ENCODE assay signal across 28 mouse cellular contexts in the genomic region with DNA sequence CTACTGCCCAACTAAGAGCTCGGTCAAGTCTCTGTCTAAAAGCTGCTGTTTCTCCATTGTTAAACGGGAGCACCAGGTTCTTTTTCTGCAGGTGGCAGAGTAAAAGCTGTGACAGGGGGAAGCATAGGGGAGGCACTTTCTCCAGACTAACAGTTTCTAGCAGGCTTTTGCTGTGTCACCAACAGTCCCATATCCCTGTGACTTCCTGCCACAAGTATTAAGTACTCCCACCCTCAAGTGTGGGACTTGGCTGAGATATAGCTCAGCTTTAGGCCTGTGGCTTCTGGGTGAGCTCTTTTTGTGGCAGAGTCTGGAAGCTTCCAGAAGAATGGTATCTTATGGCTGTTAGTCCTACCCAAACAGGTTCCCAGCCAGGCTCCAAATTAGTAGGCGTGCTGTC. TPM values are rescaled to one million over a fixed set of nuclear protein-coding genes. Genes with fewer than 3 reads are reported as not detected.
"Had no signal": no experiment of that assay in that cellular context is flagged by ENCODE, and none has a peak within 500 bp of the region (broad histone marks: within the 10 kb centered on the region; RNA-seq: fewer than 3 reads in every experiment).

No protein-coding gene starts in this region.

- H3K27ac ChIP-seq: macrophage; midbrain, embryonic 10.5 days; midbrain, embryonic 12.5 days; neural tube, embryonic 13.5 days; neural tube, embryonic 15.5 days had no signal

- H3K9ac ChIP-seq: lung, embryonic 14.5 days; midbrain, embryonic 12.5 days; neural tube, embryonic 13.5 days; neural tube, embryonic 15.5 days had no signal

- H3K4me2 ChIP-seq: lung, embryonic 14.5 days; midbrain, embryonic 12.5 days; neural tube, embryonic 13.5 days; neural tube, embryonic 15.5 days had no signal

- DNase-seq: lung, adult 18-20 months; lung, embryonic 14.5 days; lung, postnatal 10 days; midbrain, embryonic 14.5 days; retina, postnatal 1 day; right cerebral cortex, adult 18-20 months; right cerebral cortex, postnatal 25 days; right cerebral cortex, postnatal 4 days; spleen, adult 18-20 months; thymus, adult 18-20 months; thymus, postnatal 14 days; thymus, postnatal 36 days had no signal

- H3K36me3 ChIP-seq: midbrain, embryonic 10.5 days; midbrain, embryonic 12.5 days; neural tube, embryonic 13.5 days; neural tube, embryonic 15.5 days had no signal

- ATAC-seq: midbrain, embryonic 16.5 days had no signal

- H3K9me3 ChIP-seq: midbrain, embryonic 10.5 days; midbrain, embryonic 12.5 days; neural tube, embryonic 13.5 days; neural tube, embryonic 15.5 days had no signal

- H3K4me3 ChIP-seq: midbrain, embryonic 10.5 days; midbrain, embryonic 12.5 days; myocyte; neural tube, embryonic 13.5 days; neural tube, embryonic 15.5 days had no signal

RNA-seq across cellular contexts. Expression of a gene that starts 4.9 kb away (rescaled TPM):
- total RNA-seq: megakaryocyte, adult 5-6 weeks had no signal
- polyA plus RNA-seq: lung, embryonic 14.5 days; lung, embryonic 16.5 days; macrophage; midbrain, embryonic 10.5 days; myocyte; thymus, postnatal 0 days had no signal

RNA-seq across cellular contexts. Expression of a gene that starts 6.7 kb away (rescaled TPM):
- total RNA-seq: megakaryocyte, adult 5-6 weeks; megakaryocyte-erythroid progenitor cell, adult 5-6 weeks had no signal
- polyA plus RNA-seq: lung, embryonic 14.5 days; lung, embryonic 16.5 days; macrophage; midbrain, embryonic 10.5 days; midbrain, embryonic 12.5 days; midbrain, embryonic 14.5 days; midbrain, embryonic 16.5 days; myocyte; neural tube, embryonic 11.5 days; neural tube, embryonic 13.5 days; neural tube, embryonic 15.5 days; stomach, embryonic 14.5 days; thymus, postnatal 0 days had no signal

RNA-seq across cellular contexts. Expression of a gene that starts 14.6 kb away (rescaled TPM):
- total RNA-seq: megakaryocyte, adult 5-6 weeks; megakaryocyte-erythroid progenitor cell, adult 5-6 weeks had no signal
- polyA plus RNA-seq: lung, embryonic 14.5 days; macrophage; midbrain, embryonic 10.5 days; midbrain, embryonic 12.5 days; midbrain, embryonic 14.5 days; midbrain, embryonic 16.5 days; myocyte; neural tube, embryonic 11.5 days; neural tube, embryonic 13.5 days; neural tube, embryonic 15.5 days; small intestine, adult 2 months; stomach, embryonic 14.5 days; stomach, embryonic 16.5 days had no signal

RNA-seq across cellular contexts. Expression of a gene that starts 24.1 kb away (rescaled TPM):
- total RNA-seq: megakaryocyte, adult 5-6 weeks; megakaryocyte-erythroid progenitor cell, adult 5-6 weeks had no signal
- polyA plus RNA-seq: lung, embryonic 14.5 days; lung, embryonic 16.5 days; macrophage; midbrain, embryonic 10.5 days; midbrain, embryonic 12.5 days; midbrain, embryonic 14.5 days; midbrain, embryonic 16.5 days; myocyte; neural tube, embryonic 11.5 days; neural tube, embryonic 13.5 days; neural tube, embryonic 15.5 days; small intestine, adult 2 months; stomach, embryonic 14.5 days; stomach, embryonic 16.5 days; thymus, postnatal 0 days; urinary bladder, adult 2 months had no signal

RNA-seq across cellular contexts. Expression of a gene that starts 45.6 kb away (rescaled TPM):
- total RNA-seq: megakaryocyte, adult 5-6 weeks; megakaryocyte-erythroid progenitor cell, adult 5-6 weeks had no signal
- polyA plus RNA-seq: lung, embryonic 14.5 days; lung, embryonic 16.5 days; macrophage; midbrain, embryonic 10.5 days; midbrain, embryonic 12.5 days; midbrain, embryonic 14.5 days; midbrain, embryonic 16.5 days; myocyte; neural tube, embryonic 11.5 days; neural tube, embryonic 13.5 days; neural tube, embryonic 15.5 days; small intestine, adult 2 months had no signal
